Mouse (Mus musculus): ENCODE measurements around the gene Nrp1.

DNA sequence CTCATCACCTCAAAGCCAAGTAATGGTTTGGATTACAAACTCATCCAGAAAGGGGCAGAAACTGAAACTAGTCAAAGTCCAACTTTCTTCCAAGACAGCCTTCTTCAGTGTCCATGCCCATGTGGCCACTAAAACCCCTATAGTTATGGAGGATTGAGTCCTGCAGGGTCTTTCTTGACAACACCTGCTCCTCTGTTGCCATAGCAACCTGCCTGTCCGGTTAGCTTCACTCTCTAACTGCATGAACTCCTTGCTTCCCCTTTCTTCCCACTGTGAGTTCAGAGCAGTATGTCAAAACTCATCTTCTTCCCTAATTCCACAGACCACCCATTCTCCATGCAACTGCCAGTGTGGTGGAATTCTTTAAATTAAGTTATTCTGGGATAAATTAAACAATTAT is 4.4 kb upstream of the Nrp1 start:
- TF ChIP-seq MAX (IDR thresholded peaks at IDR 0.05; ENCODE audit: low read length) (no peak), SMC3 (IDR thresholded peaks at IDR 0.05; ENCODE audit: low read depth, low read length) (no peak), UBTF (IDR thresholded peaks at IDR 0.05; ENCODE audit: low read depth, low read length) (no peak), RCOR1 (conservative IDR thresholded peaks at IDR 0.05; ENCODE audit: low read depth, low read length) (no peak), ZC3H11A (IDR thresholded peaks at IDR 0.05; ENCODE audit: low read depth, low read length) (no peak)

All from CH12.LX (cell line).